Mouse (Mus musculus) liver, embryonic 16.5 days (tissue): ENCODE results near the gene Dchs2. TPM values are rescaled to one million over a fixed set of nuclear protein-coding genes. Genes with fewer than 3 reads are reported as not detected.
"Not testable (repeated sequence)": the region's sequence is repeated elsewhere in the genome, so short reads cannot be mapped to it uniquely, and the experiment has no call there.

ENCODE experiments used
- ATAC-seq: fragments of 200-750 bp; cut with Nextera tagmentation; 2 replicates; pipeline ENCODE4 v1.8.0; 2017; ENCODE audit warnings: low read depth, mild to moderate bottlenecking, moderate number of reproducible peaks, moderate library complexity
- H3K27ac ChIP-seq: fragments of 300-500 bp; sonication (generic); 2 replicates; pipeline ENCODE4 v1.5.1; 2014; ENCODE audit warnings: mild to moderate bottlenecking, low read length
- H3K27me3 ChIP-seq: fragments of 300-500 bp; sonication (generic); 2 replicates; pipeline ENCODE4 v1.6.1; 2014; ENCODE audit warnings: low read depth, low read length, mixed read lengths; ENCODE audit not compliant: control insufficient read depth, insufficient read depth
- H3K36me3 ChIP-seq: fragments of 300-500 bp; sonication (generic); 2 replicates; pipeline ENCODE4 v1.6.1; 2014; ENCODE audit warnings: mild to moderate bottlenecking; ENCODE audit not compliant: control insufficient read depth, insufficient read depth
- H3K4me1 ChIP-seq: fragments of 300-500 bp; sonication (generic); 2 replicates; pipeline ENCODE4 v1.6.1; 2014; ENCODE audit warnings: low read depth, low read length, mixed read lengths; ENCODE audit not compliant: control insufficient read depth
- H3K4me2 ChIP-seq: fragments of 300-500 bp; sonication (generic); 2 replicates; pipeline ENCODE4 v1.6.1; 2014; ENCODE audit warnings: low read depth, low read length, mixed read lengths
- H3K4me3 ChIP-seq: fragments of 300-500 bp; sonication (generic); 2 replicates; pipeline ENCODE4 v1.5.1; 2014; ENCODE audit warnings: low read depth, mild to moderate bottlenecking, low read length
- H3K9ac ChIP-seq: fragments of 300-500 bp; sonication (generic); 2 replicates; pipeline ENCODE4 v1.6.1; 2014; ENCODE audit warnings: low read depth, low read length
- H3K9me3 ChIP-seq: fragments of 300-500 bp; sonication (generic); replicated peaks from 2 replicates; pipeline ENCODE4 v1.6.1; 2016; ENCODE audit warnings: low read length; ENCODE audit not compliant: control insufficient read depth
- WGBS: fragments of 180-500 bp; shearing (Covaris S2); extraction: QIAGEN DNeasy Blood & Tissue Kit; methylation state at CpG from one replicate; pipeline ENCODE4 v1.1.7; 2014; ENCODE audit not compliant: insufficient replicate concordance; 5-methylcytosine and 5-hydroxymethylcytosine counted together
- polyA plus RNA-seq: library from polyadenylated mRNA; unstranded; fragments of >200 nt; fragmentation: Nextera tagmentation; extraction: Ambion mirVana; gene quantifications from 2 replicates; pipeline ENCODE4 v1.2.1, GENCODE M21; 2015

The Dchs2 gene
- polyA plus RNA-seq, 1 experiment from 2014 or later = 0.01 TPM

DNA sequence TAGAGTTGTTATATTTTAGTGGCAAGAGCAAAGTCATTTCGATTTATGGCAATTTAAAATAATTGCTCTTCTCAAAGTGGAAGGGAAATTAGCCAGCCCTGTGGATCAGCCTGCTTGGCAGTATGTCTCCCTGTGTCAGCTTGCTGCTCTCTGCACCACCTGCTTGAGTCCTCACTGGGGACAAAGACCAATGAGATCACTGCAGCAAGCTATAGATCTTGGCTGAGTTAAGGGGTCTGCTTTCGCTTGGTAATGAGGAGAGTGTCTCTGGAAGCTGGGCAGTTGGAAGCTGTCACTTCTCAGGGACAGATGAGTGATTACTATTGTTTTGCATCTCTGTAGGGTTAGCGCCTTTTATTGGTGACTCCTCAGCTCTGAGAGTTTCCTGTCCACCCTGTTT lies 14.9 kb upstream of the Dchs2 start:
- Histone ChIP-seq H3K4me1 (no peaks in the 10 kb centered on the region), H3K4me2 (no peak overlapping the region), H3K9ac (no peak overlapping the region), H3K27me3 (no peaks in the 10 kb centered on the region), H3K27ac (no peak overlapping the region), H3K9me3 (no peaks in the 10 kb centered on the region), H3K36me3 (no peaks in the 10 kb centered on the region), H3K4me3 (no peak overlapping the region)
- WGBS = 16% methylated on average over 3 of the region's 3 CpGs
- no peak for ATAC-seq

DNA sequence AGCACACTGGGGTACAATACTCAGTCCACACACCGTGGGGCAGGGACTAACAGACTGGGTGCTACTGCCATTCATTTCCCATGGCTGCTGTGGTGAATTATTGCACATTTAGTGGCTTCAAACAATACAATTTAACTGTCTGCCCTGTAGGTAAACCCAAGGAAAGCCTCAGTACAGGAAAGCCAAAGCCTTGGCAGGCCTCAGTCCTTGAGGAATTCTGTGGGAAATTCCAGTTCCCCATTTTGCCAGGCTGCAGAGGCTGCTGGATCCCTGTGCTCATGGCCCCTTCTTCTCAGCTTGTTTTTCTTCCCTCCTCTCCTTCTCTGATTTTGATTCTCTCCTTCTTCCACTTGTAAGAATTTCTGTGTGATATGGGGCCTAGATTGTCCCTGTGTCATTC lies 12.8 kb upstream of the Dchs2 start:
- Histone ChIP-seq H3K27me3 (no peaks in the 10 kb centered on the region), H3K4me3 (no peak overlapping the region), H3K36me3 (no peaks in the 10 kb centered on the region), H3K27ac (no peak overlapping the region), H3K9ac (no peak overlapping the region), H3K4me1 (no peaks in the 10 kb centered on the region), H3K9me3 (no peaks in the 10 kb centered on the region), H3K4me2 (no peak overlapping the region)
- ATAC-seq = no peak
- WGBS = 29% methylated on average over 1 of the region's 1 CpGs

DNA sequence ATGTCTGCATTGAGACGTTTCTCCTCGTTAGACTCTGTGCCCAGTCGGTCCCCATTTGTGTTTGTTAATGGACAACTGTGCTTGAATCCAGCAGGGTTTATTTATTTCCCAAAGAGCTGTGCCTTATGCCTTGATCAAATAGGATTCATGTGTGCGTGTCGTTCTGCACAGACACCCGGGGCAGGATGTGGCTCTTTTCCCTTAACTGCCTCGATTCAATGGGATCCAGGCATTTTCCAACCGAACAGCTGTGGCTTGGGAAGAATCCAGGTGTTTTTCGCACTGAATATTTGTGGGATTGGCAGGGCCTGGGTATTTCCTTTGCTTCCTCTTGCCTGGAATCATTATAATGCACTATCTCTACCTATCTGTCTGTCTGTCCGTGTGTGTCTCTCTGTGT lies 10.2 kb upstream of the Dchs2 start:
- Histone ChIP-seq H3K4me1 (no peaks in the 10 kb centered on the region), H3K9ac (no peak overlapping the region), H3K36me3 (no peaks in the 10 kb centered on the region), H3K4me3 (no peak overlapping the region), H3K27ac (no peak overlapping the region), H3K9me3 (no peaks in the 10 kb centered on the region), H3K4me2 (no peak overlapping the region), H3K27me3 (no peaks in the 10 kb centered on the region)
- WGBS = 58% methylated on average over 10 of the region's 10 CpGs
- ATAC-seq = no peak

DNA sequence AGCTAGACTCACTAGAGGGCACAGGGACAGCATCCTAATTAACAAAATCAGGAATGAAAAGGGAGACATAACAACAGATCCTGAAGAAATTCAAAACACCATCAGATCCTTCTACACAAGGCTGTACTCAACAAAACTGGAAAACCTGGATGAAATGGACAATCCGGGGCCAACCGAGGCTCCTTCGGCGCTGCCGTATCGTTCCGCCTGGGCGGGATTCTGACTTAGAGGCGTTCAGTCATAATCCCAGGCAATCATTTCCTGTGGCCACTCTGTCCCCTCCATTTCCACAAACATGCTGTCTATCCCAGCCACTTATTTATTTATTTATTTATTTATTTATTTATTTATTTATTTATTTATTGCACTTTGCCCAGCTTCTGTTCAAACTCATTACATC lies 3.8 kb upstream of the Dchs2 start:
- not testable (repeated sequence) for H3K9me3 ChIP-seq, H3K36me3 ChIP-seq, H3K4me2 ChIP-seq, H3K4me3 ChIP-seq, H3K9ac ChIP-seq, H3K27ac ChIP-seq, H3K4me1 ChIP-seq
- ATAC-seq = peak; percentile 72; the same call in 1 of the 2 replicates
- H3K27me3 ChIP-seq = peaks cover 33% of the 10 kb centered on the region
- 79% methylated on average over 9 of the region's 9 CpGs for WGBS

DNA sequence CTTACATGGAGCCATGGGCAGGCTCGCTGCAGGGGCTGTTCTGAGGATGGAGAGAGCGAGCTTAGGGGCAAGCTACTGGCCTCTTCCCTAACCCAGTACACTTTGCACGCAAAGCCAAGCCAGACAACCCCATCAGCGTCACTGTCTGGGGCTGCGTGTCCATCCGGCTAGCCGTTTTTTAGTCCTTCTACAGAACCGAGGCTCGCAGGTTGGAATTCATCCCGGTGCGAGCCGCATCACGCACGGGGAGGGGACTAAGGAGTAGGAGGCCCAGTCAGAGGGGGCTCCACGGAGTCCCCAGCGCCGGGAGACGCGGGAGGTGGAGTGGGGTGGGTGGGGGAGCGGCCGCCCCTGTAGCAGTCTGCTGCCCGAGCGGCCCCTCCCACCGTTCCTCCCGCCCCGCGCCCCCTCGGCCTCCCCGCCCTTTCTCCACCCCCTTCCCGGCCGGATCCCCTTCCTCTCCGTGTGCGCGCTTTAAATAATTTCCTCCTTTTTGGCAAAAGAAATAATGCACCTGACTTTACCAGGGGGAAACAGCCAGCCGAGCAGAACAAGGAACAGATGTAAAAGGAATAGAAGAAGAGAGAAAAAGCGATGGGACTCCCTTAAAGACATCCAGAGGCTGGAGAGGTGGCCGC lies 541 bp upstream of the Dchs2 start:
- H3K4me2 ChIP-seq = peak overlapping the region; percentile 41
- peaks cover 51% of the 10 kb centered on the region for H3K27me3 ChIP-seq
- peak overlapping the region; percentile 22 for H3K4me3 ChIP-seq
- ATAC-seq = no peak
- H3K9ac ChIP-seq = no peak overlapping the region
- H3K27ac ChIP-seq = no peak overlapping the region
- under 1% methylated on average over 37 of the region's 37 CpGs for WGBS
- no peaks in the 10 kb centered on the region for H3K36me3 ChIP-seq
- no peaks in the 10 kb centered on the region for H3K9me3 ChIP-seq
- H3K4me1 ChIP-seq = no peaks in the 10 kb centered on the region

DNA sequence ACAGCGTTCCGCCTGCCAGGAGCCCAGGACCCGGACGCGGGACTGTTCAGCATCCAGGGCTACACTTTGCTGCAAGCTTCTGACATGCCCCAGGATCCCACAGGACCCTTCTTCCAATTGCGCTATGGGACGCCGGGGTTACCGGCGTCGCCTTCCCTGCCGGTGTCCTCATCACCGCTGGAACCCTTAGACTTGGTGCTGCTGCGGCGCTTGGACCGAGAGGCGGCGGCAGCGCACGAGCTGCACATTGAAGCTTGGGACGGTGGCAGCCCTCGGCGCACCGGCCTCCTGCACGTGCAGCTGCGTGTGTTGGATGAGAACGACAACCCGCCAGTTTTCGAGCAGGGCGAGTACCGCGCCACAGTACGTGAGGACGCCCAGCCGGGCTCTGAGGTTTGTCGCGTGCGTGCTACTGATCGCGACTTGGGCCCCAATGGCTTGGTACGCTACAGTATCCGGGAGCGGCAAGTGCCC lies 738 bp downstream of the Dchs2 start:
- H3K9me3 ChIP-seq = no peaks in the 10 kb centered on the region
- no peak overlapping the region for H3K9ac ChIP-seq
- H3K27ac ChIP-seq = no peak overlapping the region
- H3K4me3 ChIP-seq = peak overlapping the region; percentile 22; the same call in 1 of the 2 replicates
- H3K4me1 ChIP-seq = no peaks in the 10 kb centered on the region
- no peaks in the 10 kb centered on the region for H3K36me3 ChIP-seq
- H3K27me3 ChIP-seq = peaks cover 51% of the 10 kb centered on the region
- no peak for ATAC-seq
- 1% methylated on average over 43 of the region's 43 CpGs for WGBS
- peak overlapping the region; percentile 41; the same call in 1 of the 2 replicates for H3K4me2 ChIP-seq

DNA sequence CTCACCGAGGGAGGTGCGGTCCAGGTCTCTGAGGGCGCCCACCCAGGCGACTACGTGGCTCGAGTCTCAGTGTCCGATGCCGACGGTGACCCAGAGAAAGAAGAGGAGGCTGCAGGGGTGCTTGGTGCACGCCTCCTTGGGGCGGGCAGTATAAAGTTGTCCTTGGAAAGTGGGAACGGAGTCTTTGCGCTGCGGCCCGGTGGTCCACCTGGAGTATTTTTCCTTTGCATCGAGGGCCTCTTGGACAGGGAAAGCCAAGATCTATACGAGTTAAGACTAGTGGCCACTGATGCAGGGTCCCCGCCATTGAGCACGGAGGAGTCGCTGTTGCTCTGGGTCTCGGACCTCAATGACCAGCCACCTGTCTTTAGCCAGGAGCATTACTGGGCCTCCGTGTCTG lies 1.4 kb downstream of the Dchs2 start:
- no peak overlapping the region; the same call in 1 of the 2 replicates for H3K4me3 ChIP-seq

DNA sequence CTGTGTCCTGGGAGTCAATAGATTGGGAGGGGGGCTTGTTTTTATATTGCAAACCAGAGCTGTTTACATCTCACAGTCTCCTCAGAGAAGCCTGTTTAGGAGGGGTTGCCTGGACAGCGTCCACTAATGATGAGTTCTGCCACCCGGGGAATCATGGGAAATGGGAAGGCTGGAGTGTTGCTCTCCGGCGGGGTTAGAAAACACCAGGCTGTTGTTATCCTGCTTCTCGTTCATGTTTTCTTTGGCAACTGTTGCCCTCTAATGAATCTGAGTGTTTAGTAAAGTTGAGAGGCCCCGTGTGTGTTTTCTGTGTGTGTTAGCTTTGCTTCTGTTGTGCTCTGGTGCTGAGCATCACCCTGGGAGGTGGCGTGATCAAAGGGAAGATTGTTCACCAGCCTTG lies 8.7 kb downstream of the Dchs2 start:
- no peaks in the 10 kb centered on the region for H3K4me1 ChIP-seq
- no peaks in the 10 kb centered on the region for H3K9me3 ChIP-seq
- H3K4me2 ChIP-seq = no peak overlapping the region
- H3K36me3 ChIP-seq = no peaks in the 10 kb centered on the region
- no peak overlapping the region for H3K9ac ChIP-seq
- H3K27me3 ChIP-seq = no peaks in the 10 kb centered on the region
- no peak overlapping the region for H3K27ac ChIP-seq
- no peak for ATAC-seq
- WGBS = 55% methylated on average over 7 of the region's 7 CpGs
- no peak overlapping the region for H3K4me3 ChIP-seq

More for the DNA sequence above, 1.4 kb downstream of the Dchs2 start:
- H3K27ac ChIP-seq = no peak overlapping the region
- no peak for ATAC-seq
- no peak overlapping the region for H3K9ac ChIP-seq
- peaks cover 51% of the 10 kb centered on the region for H3K27me3 ChIP-seq
- 5% methylated on average over 22 of the region's 22 CpGs for WGBS
- H3K4me1 ChIP-seq = no peaks in the 10 kb centered on the region
- no peaks in the 10 kb centered on the region for H3K9me3 ChIP-seq
- H3K36me3 ChIP-seq = no peaks in the 10 kb centered on the region
- H3K4me2 ChIP-seq = no peak overlapping the region

DNA sequence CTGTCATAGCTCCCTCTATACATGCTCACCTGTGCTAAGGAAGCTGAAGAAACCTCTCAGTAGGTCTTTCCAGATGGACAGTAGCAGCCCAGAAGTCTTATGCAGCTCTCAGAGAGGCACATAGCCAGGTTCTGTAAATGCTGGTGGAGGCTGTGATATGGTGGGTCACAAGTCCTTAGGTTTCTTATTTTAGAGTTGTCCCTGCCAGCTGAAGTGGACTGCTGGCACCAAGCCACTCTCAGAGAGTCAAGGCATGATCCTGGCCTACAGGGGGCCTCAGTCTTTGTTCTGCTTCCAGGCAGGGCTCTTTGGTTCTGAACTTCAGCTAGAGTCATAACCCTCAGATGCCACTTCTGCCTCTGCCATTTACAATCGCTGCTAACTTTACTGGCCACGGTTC lies 11.1 kb downstream of the Dchs2 start:
- Histone ChIP-seq H3K27ac (no peak overlapping the region), H3K27me3 (no peaks in the 10 kb centered on the region), H3K9ac (no peak overlapping the region), H3K36me3 (no peaks in the 10 kb centered on the region), H3K4me1 (no peaks in the 10 kb centered on the region), H3K9me3 (no peaks in the 10 kb centered on the region), H3K4me3 (no peak overlapping the region), H3K4me2 (no peak overlapping the region)
- WGBS = 58% methylated on average over 2 of the region's 2 CpGs
- ATAC-seq = no peak
